Mouse (Mus musculus) gastrocnemius, adult 2 months (tissue): ENCODE measurements around the gene Tenm3. TPM values are rescaled to one million over a fixed set of nuclear protein-coding genes. Genes with fewer than 3 reads are reported as not detected.

Experiments
- DNase-seq: peaks from one replicate; pipeline ENCODE4 v3.0.0; 2022
- H3K27ac ChIP-seq: fragments of 200-600 bp; 2 replicates; pipeline ENCODE4 v1.8.1; 2022; ENCODE audit warnings: mild to moderate bottlenecking
- H3K4me3 ChIP-seq: fragments of 200-600 bp; 2 replicates; pipeline ENCODE4 v1.8.1; 2022; ENCODE audit warnings: mild to moderate bottlenecking, moderate library complexity
- CTCF ChIP-seq: fragments of 200-600 bp; IDR thresholded peaks from 2 replicates; pipeline ENCODE4 v1.8.1; 2022; ENCODE audit warnings: antibody characterized with exemption, mild to moderate bottlenecking, moderate library complexity
- intact Hi-C: fragments of 180-260 bp; cut with DNase I; formaldehyde crosslinking; loops from one replicate; pipeline ENCODE4 v1.15.1; 2025
- total RNA-seq, 2 experiments: library from RNA; stranded (reverse); gene quantifications; 2 replicates each; pipeline ENCODE4 v1.2.3; 2021

The Tenm3 gene
- total RNA-seq, 2 experiments from 2014 or later = 10.0 to 13.7 TPM

DNA sequence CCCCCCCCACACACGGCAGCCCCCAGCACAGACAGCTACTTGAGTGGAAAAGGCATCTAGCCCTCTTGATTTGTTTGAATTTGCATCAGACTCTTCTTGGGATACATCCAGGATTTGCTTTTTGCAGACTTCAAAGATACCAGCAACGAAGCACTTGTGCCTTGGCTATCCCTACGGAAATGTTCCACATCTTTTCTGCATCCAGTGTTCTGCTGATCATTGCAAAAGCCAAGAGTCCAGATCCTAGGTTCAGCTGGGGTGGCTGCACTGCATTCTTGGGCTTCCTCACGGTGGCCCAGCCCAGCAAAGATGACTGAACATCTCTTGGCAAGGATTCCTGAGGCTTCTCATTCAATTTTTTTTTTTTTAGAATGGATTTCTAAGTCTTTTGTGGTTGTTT is 275.1 kb downstream of the Tenm3 start:
- no peak overlapping the region for H3K4me3 ChIP-seq
- intact Hi-C loops = no loop called here
- DNase-seq = peak; percentile 38

GRCm38 (mm10) chr8:48567929-48568607 is 275.7 kb downstream of the Tenm3 start:
- no peak overlapping the region for H3K27ac ChIP-seq
- no peak overlapping the region for H3K4me3 ChIP-seq
- intact Hi-C loops = no loop called here
- TF ChIP-seq CTCF = no peak
- DNase-seq = no peak

More for the DNA sequence above, 275.1 kb downstream of the Tenm3 start:
- H3K27ac ChIP-seq = no peak overlapping the region
- no peak for TF ChIP-seq CTCF

DNA sequence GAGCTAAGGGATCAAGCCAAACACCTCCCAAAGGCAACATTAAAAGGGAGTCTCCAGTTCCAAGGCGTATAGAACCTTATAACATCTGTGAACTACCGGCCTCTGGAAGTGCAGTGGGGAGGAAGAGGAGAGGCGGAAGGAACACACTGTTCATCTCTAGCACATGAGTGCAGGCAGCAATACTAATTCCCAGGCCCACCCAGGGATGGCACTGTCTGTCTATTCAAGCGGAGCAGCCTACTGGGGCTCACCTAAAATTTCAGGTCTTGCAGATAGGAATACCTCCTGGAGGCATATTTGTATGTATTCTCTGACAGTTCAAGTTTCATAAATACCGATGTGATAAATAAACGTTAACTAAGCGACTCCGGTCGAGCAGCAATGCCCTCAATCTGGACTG is 283.5 kb downstream of the Tenm3 start:
- Histone ChIP-seq H3K27ac (no peak overlapping the region), H3K4me3 (no peak overlapping the region)
- DNase-seq = no peak
- intact Hi-C loops = no loop called here
- TF ChIP-seq CTCF = peak; percentile 49

DNA sequence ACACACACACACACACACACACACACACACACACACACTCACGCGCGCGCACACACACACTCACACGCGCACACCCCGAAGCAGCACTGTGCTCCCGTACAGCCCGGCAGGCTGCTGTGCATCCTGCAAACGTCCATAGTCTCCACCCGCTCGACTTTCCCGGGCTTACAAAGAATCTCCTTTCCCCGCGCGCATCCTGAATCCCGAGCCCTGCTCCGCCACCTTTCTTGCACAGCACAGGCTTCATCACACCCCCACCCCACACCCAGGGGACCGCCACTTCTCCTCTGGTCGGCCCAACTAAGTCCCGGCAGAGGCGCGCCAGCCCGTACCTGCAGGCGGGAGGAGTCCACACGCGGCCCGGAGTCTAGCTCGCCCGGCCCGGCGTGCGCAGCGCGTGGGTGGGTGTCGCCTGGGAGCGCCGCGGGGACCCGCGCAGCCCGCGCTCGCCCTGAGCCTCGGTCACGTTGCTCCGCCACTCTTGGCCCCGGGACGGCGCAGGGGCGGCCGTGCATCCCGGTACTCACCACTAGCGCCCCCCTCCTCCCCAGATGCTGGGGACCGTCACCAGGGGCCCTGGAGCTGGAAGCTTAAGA is 288.1 kb downstream of the Tenm3 start:
- Histone ChIP-seq H3K27ac (peak overlapping the region; percentile 90), H3K4me3 (peak overlapping the region; percentile 81)
- intact Hi-C loops = loop anchor here (2.0 to 5.0 kb wide), 3 partner anchors 133 to 287 kb away; partner anchors contain the start of gene Tenm3
- peak; percentile 71 for DNase-seq
- TF ChIP-seq CTCF = peak; percentile 16; the same call in 1 of the 2 replicates

- peak; percentile 93 for DNase-seq
Observed at GRCm38 (mm10) chr8:48554762-48555545, 288.8 kb downstream of the Tenm3 start.

GRCm38 (mm10) chr8:48553791-48554288 is 289.9 kb downstream of the Tenm3 start:
- H3K4me3 ChIP-seq = peak overlapping the region; percentile 81

More at GRCm38 (mm10) chr8:48554762-48555545, 288.8 kb downstream of the Tenm3 start:
- TF ChIP-seq CTCF = no peak
- peak overlapping the region; percentile 90 for H3K27ac ChIP-seq
- peak overlapping the region; percentile 81 for H3K4me3 ChIP-seq
- intact Hi-C loops = loop anchor here (2.0 to 5.0 kb wide), 3 partner anchors 134 to 287 kb away; partner anchors contain the start of gene Tenm3

DNA sequence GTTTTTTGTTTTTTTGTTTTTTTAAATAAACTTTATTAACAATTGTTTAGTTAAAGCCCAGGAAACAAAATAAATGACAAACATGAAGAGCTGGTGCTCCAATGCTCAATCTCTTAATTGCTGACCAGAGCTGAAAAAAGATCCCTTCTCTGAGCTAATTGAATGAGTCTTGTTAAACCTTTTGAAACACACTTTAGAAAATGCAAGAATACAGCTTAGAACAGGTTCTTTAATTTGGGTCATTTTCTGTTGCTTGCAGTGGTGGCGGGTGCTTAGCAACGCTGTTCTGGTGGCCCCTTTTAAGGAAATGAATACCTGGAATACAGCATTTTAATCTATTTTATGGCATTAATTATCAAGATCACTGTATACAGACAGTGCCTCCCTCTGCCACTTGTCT is 291.4 kb downstream of the Tenm3 start:
- intact Hi-C loops = no loop called here
- no peak for DNase-seq
- H3K27ac ChIP-seq = no peak overlapping the region
- H3K4me3 ChIP-seq = no peak overlapping the region
- TF ChIP-seq CTCF = no peak

More at GRCm38 (mm10) chr8:48553791-48554288, 289.9 kb downstream of the Tenm3 start:
- intact Hi-C loops = loop anchor here (2.0 kb wide), 1 partner anchor 135 kb away; no protein-coding TSS in a partner anchor
- no peak for DNase-seq
- peak overlapping the region; percentile 90 for H3K27ac ChIP-seq
- TF ChIP-seq CTCF = no peak

GRCm38 (mm10) chr8:48551370-48551769 is 292.4 kb downstream of the Tenm3 start:
- Histone ChIP-seq H3K4me3 (no peak overlapping the region), H3K27ac (no peak overlapping the region)
- intact Hi-C loops = no loop called here

DNA sequence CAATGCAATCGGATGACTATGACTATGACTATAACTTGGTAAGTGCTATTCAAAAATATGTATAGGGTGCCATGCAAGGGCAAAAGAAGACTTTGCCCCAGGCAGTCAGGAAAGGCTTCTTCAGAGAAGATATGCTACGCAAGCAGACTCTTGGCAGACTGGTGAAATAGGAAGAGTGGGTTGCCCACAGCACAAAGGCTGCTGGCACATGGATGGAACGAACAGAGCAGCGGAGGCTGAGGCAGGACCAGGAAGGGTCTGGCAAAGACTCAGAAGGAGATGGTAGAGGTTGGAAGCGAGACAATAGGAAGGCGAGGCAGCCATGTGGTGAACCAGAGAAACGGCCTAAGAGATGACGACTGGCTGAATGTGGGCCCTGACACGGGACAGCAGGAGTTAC is 294.8 kb downstream of the Tenm3 start:
- H3K27ac ChIP-seq = no peak overlapping the region
- no peak overlapping the region for H3K4me3 ChIP-seq
- no peak for TF ChIP-seq CTCF
- intact Hi-C loops = no loop called here
- no peak for DNase-seq

More at GRCm38 (mm10) chr8:48551370-48551769, 292.4 kb downstream of the Tenm3 start:
- TF ChIP-seq CTCF = no peak
- DNase-seq = no peak

DNA sequence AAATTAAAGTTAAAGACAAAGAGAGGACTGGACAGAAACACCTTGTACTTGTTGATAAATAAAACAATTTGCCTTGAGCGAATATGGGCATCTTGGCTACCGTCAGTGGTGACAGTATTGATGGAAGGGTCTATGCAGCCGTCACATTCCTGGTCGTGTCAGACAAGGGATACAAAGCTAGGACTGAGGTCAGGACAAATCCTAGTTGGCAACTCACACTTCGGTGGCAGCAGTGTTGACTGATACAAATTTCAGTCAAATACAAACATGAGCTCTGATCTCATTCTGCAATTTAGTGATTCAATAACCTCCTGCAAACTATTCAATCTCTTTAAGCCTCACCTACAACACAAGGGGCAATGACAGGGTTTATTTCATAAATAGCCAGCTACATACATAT is 298.1 kb downstream of the Tenm3 start:
- DNase-seq = no peak
- TF ChIP-seq CTCF = no peak
- intact Hi-C loops = no loop called here
- no peak overlapping the region for H3K27ac ChIP-seq
- no peak overlapping the region for H3K4me3 ChIP-seq

GRCm38 (mm10) chr8:48544840-48545239 is 298.9 kb downstream of the Tenm3 start:
- intact Hi-C loops = no loop called here
- H3K4me3 ChIP-seq = no peak overlapping the region
- TF ChIP-seq CTCF = no peak
- DNase-seq = no peak
- no peak overlapping the region for H3K27ac ChIP-seq

- no peak overlapping the region for H3K27ac ChIP-seq
- no peak for TF ChIP-seq CTCF
- no peak for DNase-seq
- intact Hi-C loops = no loop called here
- H3K4me3 ChIP-seq = no peak overlapping the region
Observed at GRCm38 (mm10) chr8:48542141-48542540, 301.6 kb downstream of the Tenm3 start.
